Mouse (Mus musculus) forebrain, embryonic 15.5 days (tissue): ENCODE results near the gene Ackr1. TPM values are rescaled to one million over a fixed set of nuclear protein-coding genes. Genes with fewer than 3 reads are reported as not detected.
A peak's percentile ranks its signal among the peaks of the same experiment; 100 is the strongest.

Experiments used
- ATAC-seq: fragments of 200-750 bp; cut with Nextera tagmentation; replicated peaks from 2 replicates; pipeline ENCODE4 v1.8.0; 2017; ENCODE audit warnings: mild to moderate bottlenecking, moderate TSS enrichment, moderate library complexity
- H3K27ac ChIP-seq: fragments of 300-500 bp; sonication (generic); replicated peaks from 2 replicates; pipeline ENCODE4 v1.5.1; 2015; ENCODE audit warnings: mild to moderate bottlenecking, inconsistent platforms
- H3K27me3 ChIP-seq: fragments of 300-500 bp; sonication (generic); 2 replicates; pipeline ENCODE4 v1.6.1; 2015; ENCODE audit warnings: inconsistent platforms
- H3K36me3 ChIP-seq: fragments of 300-500 bp; sonication (generic); 2 replicates; pipeline ENCODE4 v1.6.1; 2015; ENCODE audit warnings: mild to moderate bottlenecking, inconsistent platforms
- H3K4me1 ChIP-seq: fragments of 300-500 bp; sonication (generic); 2 replicates; pipeline ENCODE4 v1.6.1; 2015; ENCODE audit warnings: inconsistent platforms
- H3K4me2 ChIP-seq: fragments of 300-500 bp; sonication (generic); replicated peaks from 2 replicates; pipeline ENCODE4 v1.6.1; 2015; ENCODE audit warnings: mild to moderate bottlenecking, inconsistent platforms
- H3K4me3 ChIP-seq: fragments of 300-500 bp; sonication (generic); 2 replicates; pipeline ENCODE4 v1.5.1; 2015; ENCODE audit warnings: mild to moderate bottlenecking, inconsistent platforms
- H3K9ac ChIP-seq: fragments of 300-500 bp; sonication (generic); replicated peaks from 2 replicates; pipeline ENCODE4 v1.6.1; 2015; ENCODE audit warnings: mild to moderate bottlenecking, inconsistent platforms
- H3K9me3 ChIP-seq: fragments of 300-500 bp; sonication (generic); 2 replicates; pipeline ENCODE4 v1.6.1; 2016; ENCODE audit warnings: inconsistent platforms
- WGBS: fragments of 180-500 bp; shearing (Covaris S2); methylation state at CpG from one replicate; pipeline ENCODE4 v1.1.7; 2015; ENCODE audit warnings: mixed read lengths; 5-methylcytosine and 5-hydroxymethylcytosine counted together
- polyA plus RNA-seq: library from polyadenylated mRNA; unstranded; fragments of >200 nt; fragmentation: Nextera tagmentation; extraction: Ambion mirVana; gene quantifications from 2 replicates; pipeline ENCODE4 v1.2.1, GENCODE M21; 2015

Ackr1 gene
- polyA plus RNA-seq, 1 experiment from 2014 or later: 11.6 TPM

DNA sequence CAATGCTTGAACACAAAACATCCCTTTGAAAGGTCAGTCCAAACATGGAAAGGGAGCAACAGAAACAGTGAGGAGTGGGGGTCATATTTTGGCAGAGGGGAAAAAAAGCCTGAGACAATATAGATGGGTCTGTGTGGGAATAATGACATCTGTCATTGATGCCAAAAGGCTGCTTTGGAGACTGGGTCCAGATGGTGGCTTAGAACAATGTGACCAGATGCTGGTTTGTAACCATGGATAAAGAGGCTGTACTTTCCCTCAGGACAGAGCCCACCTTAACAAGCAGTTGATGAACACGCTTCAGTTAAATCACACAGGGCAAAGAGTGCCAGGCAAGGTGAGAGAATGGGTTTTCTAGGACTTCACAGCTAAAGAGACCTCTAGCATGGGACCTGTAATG lies 8.9 kb upstream of the Ackr1 start:
- H3K9me3 ChIP-seq: no peaks in the 10 kb centered on the region
- no peak overlapping the region for H3K4me3 ChIP-seq
- H3K36me3 ChIP-seq: peaks cover 37% of the 10 kb centered on the region
- H3K27ac ChIP-seq: no peak overlapping the region
- 32% methylated on average over 1 of the region's 1 CpGs for WGBS
- 0 out of 2 replicates have a peak, but pooled peaks cover 12% of the 10 kb centered on the region for H3K4me1 ChIP-seq
- no peak overlapping the region for H3K4me2 ChIP-seq
- no peak overlapping the region for H3K9ac ChIP-seq
- ATAC-seq: peak; percentile 41
- no peaks in the 10 kb centered on the region for H3K27me3 ChIP-seq

DNA sequence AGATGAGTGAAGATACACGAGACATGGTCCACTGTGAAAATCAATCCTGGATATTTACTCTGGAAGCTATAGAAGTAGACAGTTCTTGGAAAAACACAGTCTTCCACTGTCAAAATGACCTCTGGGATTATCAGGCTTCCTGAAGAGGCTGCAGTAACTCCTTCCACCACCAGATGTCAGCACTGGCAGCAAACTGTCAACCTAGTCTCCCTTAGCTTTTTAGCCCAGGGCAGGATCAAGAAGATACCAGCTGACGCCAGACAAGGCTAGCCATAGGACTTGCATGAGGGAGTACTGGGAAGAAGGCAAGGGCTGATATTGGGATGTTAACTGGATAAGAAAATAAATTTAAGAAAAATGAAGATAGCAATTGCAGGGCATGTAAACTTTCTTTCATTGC lies 6.0 kb upstream of the Ackr1 start:
- Histone ChIP-seq H3K4me1 (0 out of 2 replicates have a peak, but pooled peaks cover 12% of the 10 kb centered on the region), H3K27me3 (no peaks in the 10 kb centered on the region), H3K27ac (no peak overlapping the region), H3K9me3 (no peaks in the 10 kb centered on the region), H3K4me2 (no peak overlapping the region), H3K4me3 (no peak overlapping the region), H3K9ac (no peak overlapping the region), H3K36me3 (peaks cover 21% of the 10 kb centered on the region)
- ATAC-seq: peak; percentile 51; the same call in 1 of the 2 replicates
- WGBS: 11% methylated on average over 2 of the region's 2 CpGs

GRCm38 (mm10) chr1:173337008-173337407 lies 3.5 kb upstream of the Ackr1 start:
- Histone ChIP-seq H3K9me3 (no peaks in the 10 kb centered on the region), H3K4me3 (no peak overlapping the region), H3K27me3 (no peaks in the 10 kb centered on the region), H3K36me3 (peaks cover 15% of the 10 kb centered on the region), H3K4me1 (no peaks in the 10 kb centered on the region), H3K9ac (no peak overlapping the region), H3K27ac (no peak overlapping the region), H3K4me2 (no peak overlapping the region)
- WGBS: 94% methylated on average over 10 of the region's 10 CpGs
- no peak for ATAC-seq

GRCm38 (mm10) chr1:173335903-173336302 lies 2.4 kb upstream of the Ackr1 start:
- no peaks in the 10 kb centered on the region for H3K27me3 ChIP-seq
- no peaks in the 10 kb centered on the region for H3K4me1 ChIP-seq
- WGBS: 45% methylated on average over 11 of the region's 11 CpGs
- H3K27ac ChIP-seq: no peak overlapping the region
- H3K9me3 ChIP-seq: no peaks in the 10 kb centered on the region
- no peak overlapping the region for H3K4me2 ChIP-seq
- peaks cover 10% of the 10 kb centered on the region for H3K36me3 ChIP-seq
- no peak overlapping the region for H3K9ac ChIP-seq
- no peak overlapping the region for H3K4me3 ChIP-seq
- no peak for ATAC-seq

DNA sequence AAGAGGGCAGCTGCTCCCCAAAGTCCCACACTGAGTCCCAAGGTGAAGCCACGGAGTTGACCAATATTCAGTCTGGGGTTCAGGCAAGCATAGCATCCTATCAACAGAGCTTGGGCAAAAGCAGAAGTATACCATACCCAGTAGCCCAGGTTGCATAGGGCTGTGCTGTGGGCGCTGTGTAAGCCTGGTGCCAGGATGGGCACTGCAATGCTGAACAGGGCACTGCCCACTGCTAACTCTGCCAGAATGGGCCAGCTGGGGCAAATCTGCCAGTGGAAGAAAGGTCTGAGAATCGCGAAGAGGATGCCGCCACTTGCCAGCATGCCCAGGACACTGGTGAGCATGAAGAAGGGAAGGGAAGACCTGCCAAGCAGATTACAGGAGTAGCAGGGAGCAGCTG lies 1.1 kb downstream of the Ackr1 start:
- WGBS: 92% methylated on average over 5 of the region's 5 CpGs
- no peak overlapping the region for H3K4me3 ChIP-seq
- H3K9ac ChIP-seq: no peak overlapping the region
- H3K27me3 ChIP-seq: no peaks in the 10 kb centered on the region
- ATAC-seq: 0 out of 2 replicates have a peak, but pooled peaks have one; percentile 23
- no peak overlapping the region for H3K27ac ChIP-seq
- H3K4me2 ChIP-seq: no peak overlapping the region
- H3K36me3 ChIP-seq: peaks cover 2% of the 10 kb centered on the region; the same call in 1 of the 2 replicates
- peaks cover 8% of the 10 kb centered on the region for H3K4me1 ChIP-seq
- no peaks in the 10 kb centered on the region for H3K9me3 ChIP-seq

DNA sequence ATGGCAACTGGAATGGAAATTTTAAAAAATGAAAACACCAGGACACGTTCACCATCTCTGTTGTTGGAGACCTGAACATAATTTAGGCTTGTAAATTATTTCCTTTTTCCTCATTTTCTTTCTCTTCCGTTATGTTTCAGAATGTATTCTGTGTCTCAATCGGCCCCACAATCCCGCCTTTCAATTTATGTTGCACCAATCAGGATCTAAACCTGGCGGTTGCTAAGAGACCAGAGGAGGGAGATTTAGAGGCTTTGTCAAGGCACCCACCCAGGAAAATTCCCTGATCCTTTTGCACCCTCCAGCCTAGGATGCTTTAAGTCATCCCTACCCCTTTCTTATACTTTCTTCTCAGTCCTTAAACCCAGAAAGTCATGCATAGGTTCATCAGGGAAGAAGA lies 3.8 kb downstream of the Ackr1 start:
- ATAC-seq: no peak
- Histone ChIP-seq H3K4me1 (peaks cover 8% of the 10 kb centered on the region), H3K4me3 (no peak overlapping the region), H3K9ac (no peak overlapping the region), H3K9me3 (no peaks in the 10 kb centered on the region), H3K36me3 (no peaks in the 10 kb centered on the region), H3K27me3 (no peaks in the 10 kb centered on the region), H3K4me2 (no peak overlapping the region), H3K27ac (no peak overlapping the region)
- WGBS: 70% methylated on average over 5 of the region's 5 CpGs

GRCm38 (mm10) chr1:173329185-173329584 lies 4.4 kb downstream of the Ackr1 start:
- Histone ChIP-seq H3K9me3 (no peaks in the 10 kb centered on the region), H3K27ac (no peak overlapping the region), H3K9ac (no peak overlapping the region), H3K4me1 (peaks cover 8% of the 10 kb centered on the region), H3K4me2 (no peak overlapping the region), H3K4me3 (no peak overlapping the region), H3K36me3 (no peaks in the 10 kb centered on the region), H3K27me3 (no peaks in the 10 kb centered on the region)
- no peak for ATAC-seq
- WGBS: 46% methylated on average over 4 of the region's 4 CpGs

DNA sequence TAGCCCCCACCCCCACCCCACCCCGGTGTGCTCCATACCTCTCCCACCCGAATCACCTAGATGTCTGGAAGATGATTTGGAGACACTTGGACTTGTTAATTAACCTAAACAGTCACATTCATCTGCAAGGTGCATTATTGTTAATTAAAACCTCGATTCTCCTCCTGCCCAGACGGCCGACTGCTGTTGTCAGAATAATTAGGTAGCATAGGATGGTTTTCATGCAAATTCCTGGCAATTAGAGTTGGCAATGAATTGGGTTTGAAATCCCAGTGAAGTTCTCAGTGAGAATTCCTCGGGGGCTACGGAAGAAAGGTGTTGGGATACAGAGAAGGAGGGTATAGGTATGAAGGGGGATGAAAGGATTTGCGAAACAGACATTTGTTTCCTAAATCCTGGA lies 5.1 kb downstream of the Ackr1 start:
- peak; percentile 11; the same call in 1 of the 2 replicates for ATAC-seq
- H3K27ac ChIP-seq: no peak overlapping the region
- H3K9ac ChIP-seq: no peak overlapping the region
- H3K9me3 ChIP-seq: no peaks in the 10 kb centered on the region
- no peaks in the 10 kb centered on the region for H3K36me3 ChIP-seq
- 20% methylated on average over 8 of the region's 8 CpGs for WGBS
- no peak overlapping the region for H3K4me2 ChIP-seq
- H3K27me3 ChIP-seq: no peaks in the 10 kb centered on the region
- peaks cover 8% of the 10 kb centered on the region for H3K4me1 ChIP-seq
- H3K4me3 ChIP-seq: no peak overlapping the region

GRCm38 (mm10) chr1:173326552-173326951 lies 7.0 kb downstream of the Ackr1 start:
- no peak overlapping the region for H3K4me2 ChIP-seq
- H3K4me3 ChIP-seq: no peak overlapping the region
- no peaks in the 10 kb centered on the region for H3K27me3 ChIP-seq
- H3K9me3 ChIP-seq: no peaks in the 10 kb centered on the region
- 64% methylated on average over 1 of the region's 1 CpGs for WGBS
- no peak overlapping the region for H3K27ac ChIP-seq
- ATAC-seq: no peak
- H3K36me3 ChIP-seq: no peaks in the 10 kb centered on the region
- no peak overlapping the region for H3K9ac ChIP-seq
- peaks cover 10% of the 10 kb centered on the region for H3K4me1 ChIP-seq

- H3K36me3 ChIP-seq: no peaks in the 10 kb centered on the region
- H3K27ac ChIP-seq: no peak overlapping the region
- H3K4me3 ChIP-seq: no peak overlapping the region
- H3K27me3 ChIP-seq: no peaks in the 10 kb centered on the region
- H3K4me1 ChIP-seq: peaks cover 11% of the 10 kb centered on the region
- 90% methylated on average over 1 of the region's 1 CpGs for WGBS
- no peak overlapping the region for H3K4me2 ChIP-seq
- H3K9me3 ChIP-seq: no peaks in the 10 kb centered on the region
- ATAC-seq: no peak
- H3K9ac ChIP-seq: no peak overlapping the region
Measured at GRCm38 (mm10) chr1:173325395-173325794, 8.2 kb downstream of the Ackr1 start.

DNA sequence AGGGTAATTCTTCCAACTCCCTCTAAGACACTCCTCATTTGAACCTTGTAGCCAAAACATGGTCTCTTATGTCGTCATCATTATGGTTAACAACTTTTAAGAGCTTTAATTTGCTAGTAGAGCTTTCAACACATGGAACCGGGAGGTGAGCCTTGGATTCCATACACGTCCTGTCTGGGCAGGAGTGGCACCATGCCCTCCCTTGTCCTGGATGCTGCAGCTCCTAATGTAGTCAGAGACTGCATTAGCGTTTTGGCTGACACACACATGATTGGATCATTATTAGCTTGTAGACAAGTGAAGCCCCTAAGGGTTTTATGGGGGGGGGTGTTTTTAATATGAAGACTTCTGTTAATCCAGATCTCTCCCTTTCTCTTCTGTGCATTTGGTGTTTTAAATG lies 8.6 kb downstream of the Ackr1 start:
- Histone ChIP-seq H3K9me3 (no peaks in the 10 kb centered on the region), H3K27me3 (no peaks in the 10 kb centered on the region), H3K36me3 (no peaks in the 10 kb centered on the region), H3K4me1 (peaks cover 11% of the 10 kb centered on the region), H3K9ac (no peak overlapping the region), H3K27ac (no peak overlapping the region), H3K4me3 (no peak overlapping the region), H3K4me2 (no peak overlapping the region)
- WGBS: 45% methylated on average over 4 of the region's 4 CpGs
- ATAC-seq: no peak

- no peak for ATAC-seq
- no peak overlapping the region for H3K9ac ChIP-seq
- no peaks in the 10 kb centered on the region for H3K9me3 ChIP-seq
- no peak overlapping the region for H3K27ac ChIP-seq
- no peak overlapping the region for H3K4me3 ChIP-seq
- peaks cover 11% of the 10 kb centered on the region for H3K4me1 ChIP-seq
- H3K36me3 ChIP-seq: no peaks in the 10 kb centered on the region
- no peaks in the 10 kb centered on the region for H3K27me3 ChIP-seq
- 33% methylated on average over 5 of the region's 5 CpGs for WGBS
- no peak overlapping the region for H3K4me2 ChIP-seq
Measured at GRCm38 (mm10) chr1:173323839-173324585, 9.5 kb downstream of the Ackr1 start.

DNA sequence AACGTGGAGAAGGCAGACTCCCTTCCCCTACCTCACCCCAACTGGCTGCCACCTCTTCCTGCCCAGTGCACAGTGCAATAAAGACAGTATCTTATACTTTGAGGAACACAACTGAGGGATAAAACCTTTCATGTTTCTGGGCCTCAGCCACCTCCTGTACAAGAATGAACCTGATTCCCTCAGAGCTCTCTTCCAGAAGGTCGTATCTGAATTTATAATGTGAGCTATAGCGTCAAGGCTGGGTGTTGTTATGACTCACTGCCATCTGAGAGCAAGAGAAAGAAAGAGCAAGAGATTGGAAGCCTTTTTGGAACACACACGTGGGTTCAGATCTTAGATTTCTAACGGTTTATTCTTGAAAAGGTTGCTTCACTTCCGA lies 11.3 kb downstream of the Ackr1 start:
- Histone ChIP-seq H3K9me3 (no peaks in the 10 kb centered on the region), H3K4me1 (peaks cover 3% of the 10 kb centered on the region; the same call in 1 of the 2 replicates), H3K4me2 (no peak overlapping the region), H3K9ac (no peak overlapping the region), H3K27ac (no peak overlapping the region), H3K4me3 (no peak overlapping the region), H3K36me3 (no peaks in the 10 kb centered on the region), H3K27me3 (no peaks in the 10 kb centered on the region)
- no peak for ATAC-seq
- 62% methylated on average over 6 of the region's 6 CpGs for WGBS
